Mouse (Mus musculus) bone marrow, adult 2 months (tissue): Measurements from ENCODE around the gene Osbpl3.

Experiments used
- CTCF ChIP-seq: fragments of 200-500 bp; IDR thresholded peaks from 2 replicates; pipeline ENCODE4 v1.5.1; 2011; ENCODE audit warnings: low read length, control low read depth; ENCODE audit not compliant: control insufficient read depth, insufficient read depth
- POLR2A ChIP-seq: fragments of 200-500 bp; IDR thresholded peaks from 2 replicates; pipeline ENCODE4 v1.6.1; 2011; ENCODE audit warnings: low read depth, mild to moderate bottlenecking, control low read depth, low read length, borderline replicate concordance; ENCODE audit not compliant: control insufficient read depth

GRCm38 (mm10) chr6:50483426-50483825 is 27.4 kb upstream of the Osbpl3 start:
- no peak for TF ChIP-seq POLR2A
- no peak for TF ChIP-seq CTCF
